Mouse (Mus musculus) ES-E14 (cell line): Measurements from ENCODE around the gene Nxf1.

Experiments used
- CHD2 ChIP-seq: IDR thresholded peaks from 2 replicates; pipeline ENCODE4 v1.6.1; 2014; ENCODE audit warnings: mild to moderate bottlenecking, low read depth, low read length, inconsistent platforms
- MAFK ChIP-seq: IDR thresholded peaks from 2 replicates; pipeline ENCODE4 v1.6.1; 2014; ENCODE audit warnings: mild to moderate bottlenecking, low read depth, low read length, inconsistent platforms; ENCODE audit not compliant: insufficient read depth
- ZNF384 ChIP-seq: IDR thresholded peaks from 2 replicates; pipeline ENCODE4 v1.6.1; 2012; ENCODE audit warnings: low read depth, low read length, inconsistent platforms

DNA sequence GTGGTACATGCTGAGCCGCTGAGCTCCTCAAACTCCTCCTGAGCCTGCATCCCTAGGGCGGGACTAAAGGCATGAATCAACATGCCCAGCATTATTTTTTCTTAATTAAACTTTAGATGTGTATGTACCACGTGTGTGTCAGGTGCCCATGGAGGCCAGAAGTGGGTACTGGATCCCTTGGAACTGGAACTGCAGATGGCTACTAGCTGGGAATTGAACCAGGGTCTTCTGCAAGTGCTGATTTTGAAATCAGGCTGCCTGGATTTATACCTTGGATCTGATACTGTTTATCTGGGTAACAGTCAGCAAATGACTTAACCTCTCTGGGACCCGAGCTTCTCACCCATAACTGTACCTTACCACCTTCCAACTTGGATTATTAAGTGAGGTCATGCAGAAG lies 34.9 kb upstream of the Nxf1 start:
- TF ChIP-seq ZNF384 (no peak), MAFK (no peak), CHD2 (no peak)
